Mouse (Mus musculus): ENCODE data around the gene Diexf. TPM values are rescaled to one million over a fixed set of nuclear protein-coding genes. Genes with fewer than 3 reads are reported as not detected.

The Diexf gene
- 10 to 100 TPM; 21.9 to 23.2 TPM for total RNA-seq (2021)

DNA sequence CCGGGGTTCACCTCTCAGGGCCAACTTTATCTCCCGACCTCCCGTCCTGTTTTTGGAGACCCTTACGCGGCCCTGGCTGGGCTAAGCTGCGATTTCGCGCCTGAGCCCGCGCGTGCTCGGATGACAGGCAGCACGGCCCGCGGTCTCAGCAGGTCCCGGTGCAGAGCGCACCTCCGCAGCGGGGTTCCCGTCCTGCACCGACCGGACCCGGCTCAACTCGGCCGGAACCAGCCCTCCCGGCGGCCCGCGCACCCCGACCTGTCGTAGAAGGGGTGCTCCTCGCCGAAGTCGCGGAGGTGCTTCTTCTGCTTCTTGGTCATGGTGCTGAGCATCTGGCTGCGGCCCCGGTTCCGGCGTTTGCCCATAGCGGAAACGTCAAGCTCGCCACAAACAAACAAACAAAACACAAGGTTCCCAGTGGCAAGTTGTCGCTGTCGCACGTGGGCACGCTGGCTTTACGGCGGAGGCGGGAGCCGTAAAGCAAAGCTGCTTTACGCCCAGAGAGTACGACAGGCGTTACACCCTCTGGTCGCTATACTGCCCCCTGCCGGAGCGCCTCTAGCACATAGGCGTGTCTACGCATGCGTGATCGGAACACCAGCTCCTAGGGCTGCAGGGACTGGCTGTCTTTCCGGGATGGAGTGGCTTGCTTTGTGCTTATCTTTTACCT lies at the start of gene Diexf:
TSS of gene Diexf (minus strand) at position 487 of the 670 bp plus-strand sequence.
- intact Hi-C loops (cut with DNase I): loop anchor here (2.0 to 10.0 kb wide), 3 partner anchors 43 to 348 kb away; no protein-coding TSS in a partner anchor
- peak; percentile 96 to 97 for DNase-seq (ENCODE audit: low spot score in 2 of 2)

- intact Hi-C loops (cut with DNase I): no loop called here
- no peak for DNase-seq (ENCODE audit: low spot score in 2 of 2)
Measured at GRCm38 (mm10) chr1:193174143-193174733, 44.2 kb upstream of the Diexf start.

DNA sequence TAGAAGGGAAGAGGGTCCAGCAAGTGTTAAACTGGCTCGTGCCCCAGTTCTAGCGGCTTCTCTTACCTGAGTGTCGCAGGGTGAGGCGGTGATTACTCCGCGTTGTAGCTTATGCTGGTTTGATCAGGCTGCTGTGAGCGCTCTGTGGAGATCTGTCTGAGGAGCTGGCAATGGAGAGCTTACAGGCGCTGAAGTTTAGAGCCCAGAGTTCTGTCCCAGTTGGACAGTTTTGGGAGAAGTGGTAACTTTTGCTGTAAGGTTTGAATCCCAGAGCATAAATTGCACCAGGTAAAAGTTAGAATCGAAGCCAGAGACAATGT lies 43.7 kb upstream of the Diexf start:
- no peak for DNase-seq (ENCODE audit: low spot score in 2 of 2)
- intact Hi-C loops (cut with DNase I): loop anchor here (2.0 kb wide), 1 partner anchor 43 kb away; the partner anchor contains the start of gene Diexf

- DNase-seq (ENCODE audit: low spot score in 2 of 2): peak; percentile 93 to 99
- intact Hi-C loops (cut with DNase I): loop anchor here (2.0 kb wide), 1 partner anchor 42 kb away; the partner anchor contains the start of gene Diexf
Measured at GRCm38 (mm10) chr1:193172991-193173809, 43.1 kb upstream of the Diexf start.

- DNase-seq (ENCODE audit: low spot score in 2 of 2): no peak
- intact Hi-C loops (cut with DNase I): no loop called here
Measured at GRCm38 (mm10) chr1:193169856-193170255, 39.8 kb upstream of the Diexf start.

DNA sequence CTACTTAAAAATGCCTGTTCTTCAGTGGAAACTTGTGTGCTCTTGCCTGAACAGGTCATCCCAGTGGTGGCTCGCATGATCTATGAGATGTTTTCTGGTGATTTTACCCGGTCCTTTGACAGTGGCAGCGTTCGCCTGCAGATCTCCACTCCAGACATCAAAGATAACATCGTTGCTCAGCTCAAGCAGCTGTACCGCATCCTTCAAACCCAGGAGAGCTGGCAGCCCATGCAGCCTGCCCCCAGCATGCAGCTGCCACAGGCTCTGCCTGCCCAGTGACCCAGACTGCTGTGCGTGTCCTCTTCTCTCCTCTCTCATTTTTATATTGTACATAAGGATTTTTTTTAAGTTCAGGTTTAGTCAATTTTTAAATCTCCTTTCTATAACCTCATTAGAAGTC lies 39.2 kb upstream of the Diexf start:
- intact Hi-C loops (cut with DNase I): no loop called here
- no peak for DNase-seq (ENCODE audit: low spot score in 2 of 2)

- intact Hi-C loops (cut with DNase I): no loop called here
- DNase-seq (ENCODE audit: low spot score in 2 of 2): no peak
Measured at GRCm38 (mm10) chr1:193167746-193168145, 37.7 kb upstream of the Diexf start, which contains the start of gene A130010J15Rik. A130010J15Rik (plus strand) TSS chr1:193168046.

- peak in 1 of 2 experiments; percentile 23 for DNase-seq (ENCODE audit: low spot score in 2 of 2)
- intact Hi-C loops (cut with DNase I): no loop called here
Measured at GRCm38 (mm10) chr1:193160317-193161032, 30.4 kb upstream of the Diexf start.

DNA sequence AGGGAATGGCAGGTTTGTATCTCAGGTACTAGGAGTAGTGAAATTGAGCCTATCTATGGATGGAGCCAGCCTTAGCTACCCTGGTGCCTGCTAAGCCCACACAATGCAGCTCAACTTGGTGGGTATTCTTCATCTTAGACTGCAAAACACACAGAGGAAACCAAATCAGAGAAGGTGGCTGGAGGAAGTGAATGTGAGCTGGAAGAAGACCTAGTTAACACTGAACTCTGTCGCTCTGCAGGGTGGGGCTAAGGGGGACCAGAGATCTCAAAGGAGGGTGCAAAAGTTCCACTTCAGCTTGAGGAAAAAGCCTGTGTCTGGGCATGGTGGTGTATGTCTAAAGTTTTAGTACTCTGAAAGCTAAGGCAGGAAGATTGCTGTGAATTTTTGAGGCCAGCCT lies 29.5 kb upstream of the Diexf start:
- intact Hi-C loops (cut with DNase I): no loop called here
- no peak for DNase-seq (ENCODE audit: low spot score in 2 of 2)

DNA sequence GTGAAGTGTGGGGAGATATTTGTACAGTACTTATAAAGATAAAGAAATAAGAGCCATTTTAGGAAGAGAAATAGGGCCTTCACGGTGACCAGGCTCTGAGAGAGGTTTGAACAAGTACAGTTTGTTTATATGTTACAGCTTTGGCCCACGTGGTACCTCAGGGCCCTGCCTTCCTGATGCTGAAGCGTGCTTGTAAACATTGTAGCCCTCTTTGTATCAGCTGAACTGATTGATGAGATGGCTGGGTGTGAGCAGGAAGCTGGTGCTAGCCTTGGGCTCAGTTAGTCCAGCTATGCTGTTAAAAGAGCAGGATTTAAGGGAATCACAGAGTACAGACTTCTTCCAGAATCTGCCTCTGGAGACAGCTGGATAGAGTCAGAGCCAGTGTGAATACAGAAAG lies 29.1 kb upstream of the Diexf start:
- intact Hi-C loops (cut with DNase I): no loop called here
- no peak for DNase-seq (ENCODE audit: low spot score in 2 of 2)

- intact Hi-C loops (cut with DNase I): no loop called here
- no peak for DNase-seq (ENCODE audit: low spot score in 2 of 2)
Measured at GRCm38 (mm10) chr1:193157111-193157492, 27.0 kb upstream of the Diexf start.

- DNase-seq (ENCODE audit: low spot score in 2 of 2): no peak
- intact Hi-C loops (cut with DNase I): no loop called here
Measured at GRCm38 (mm10) chr1:193156316-193157110, 26.4 kb upstream of the Diexf start.

DNA sequence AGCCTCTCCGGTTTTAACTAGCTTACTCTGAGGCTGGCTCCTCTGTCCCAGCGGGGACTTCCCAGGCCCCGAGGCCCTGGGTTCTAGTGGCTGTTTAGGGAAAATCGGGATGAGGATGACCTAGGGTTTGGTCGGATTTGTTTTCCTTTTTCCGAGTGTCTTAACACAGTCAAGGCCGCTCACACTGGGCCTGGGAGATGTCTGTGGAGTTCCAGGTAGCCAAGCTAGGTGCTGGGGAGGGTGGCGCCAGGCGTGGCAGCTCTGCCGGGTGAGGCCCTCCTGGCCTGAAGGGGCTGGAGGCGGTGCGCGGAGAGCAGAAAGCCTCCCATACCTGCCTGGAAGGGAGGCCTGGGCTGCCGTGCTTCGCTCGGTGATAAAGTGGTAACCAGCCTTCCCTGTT lies 23.5 kb upstream of the Diexf start:
- no peak for DNase-seq (ENCODE audit: low spot score in 2 of 2)
- intact Hi-C loops (cut with DNase I): no loop called here

GRCm38 (mm10) chr1:193152872-193153271 lies 22.8 kb upstream of the Diexf start, which contains the start of gene Irf6:
Irf6 (plus strand) TSS chr1:193153111.
- DNase-seq (ENCODE audit: low spot score in 2 of 2): no peak
- intact Hi-C loops (cut with DNase I): no loop called here

GRCm38 (mm10) chr1:193151134-193151533 lies 21.1 kb upstream of the Diexf start:
- intact Hi-C loops (cut with DNase I): no loop called here
- DNase-seq (ENCODE audit: low spot score in 2 of 2): peak in 1 of 2 experiments; percentile 49

GRCm38 (mm10) chr1:193149231-193149630 lies 19.2 kb upstream of the Diexf start:
- intact Hi-C loops (cut with DNase I): no loop called here
- no peak for DNase-seq (ENCODE audit: low spot score in 2 of 2)

GRCm38 (mm10) chr1:193146416-193146815 lies 16.3 kb upstream of the Diexf start:
- DNase-seq (ENCODE audit: low spot score in 2 of 2): no peak
- intact Hi-C loops (cut with DNase I): no loop called here

- intact Hi-C loops (cut with DNase I): no loop called here
- DNase-seq (ENCODE audit: low spot score in 2 of 2): no peak
Measured at GRCm38 (mm10) chr1:193145101-193145500, 15.0 kb upstream of the Diexf start.

DNA sequence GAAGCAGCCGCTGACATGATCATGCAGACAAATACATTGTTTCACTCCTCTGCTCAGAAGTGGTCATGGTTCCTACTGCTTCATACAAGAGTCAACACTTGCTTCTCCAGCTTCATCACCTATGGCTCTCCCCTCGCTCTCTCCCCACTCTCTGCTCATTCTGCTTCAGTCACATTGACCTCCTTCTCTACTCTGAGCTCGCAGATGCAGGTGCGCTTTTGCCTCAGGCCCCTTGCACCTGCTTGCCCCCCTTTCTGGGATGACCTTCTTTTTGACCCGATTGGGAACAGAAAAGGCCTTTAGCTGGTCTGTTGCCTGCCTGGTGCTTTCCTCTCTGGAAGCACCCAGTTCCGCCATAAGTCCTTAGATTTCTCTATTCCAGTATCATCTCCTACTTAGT lies 14.4 kb upstream of the Diexf start:
- intact Hi-C loops (cut with DNase I): no loop called here
- no peak for DNase-seq (ENCODE audit: low spot score in 2 of 2)
